Mouse (Mus musculus): ENCODE measurements around the gene Gna12. TPM values are rescaled to one million over a fixed set of nuclear protein-coding genes. Genes with fewer than 3 reads are reported as not detected.

The Gna12 gene
- total RNA-seq, 2 experiments from 2014 or later: 89.2 to 97.2 TPM

- DNase-seq (ENCODE audit: low spot score): no peak
- intact Hi-C loops (cut with DNase I): loop anchor here (2.0 to 5.0 kb wide), 3 partner anchors 38 to 77 kb away; no protein-coding TSS in a partner anchor
Observed at GRCm38 (mm10) chr5:140829081-140829910, 935 bp downstream of the Gna12 start.

DNA sequence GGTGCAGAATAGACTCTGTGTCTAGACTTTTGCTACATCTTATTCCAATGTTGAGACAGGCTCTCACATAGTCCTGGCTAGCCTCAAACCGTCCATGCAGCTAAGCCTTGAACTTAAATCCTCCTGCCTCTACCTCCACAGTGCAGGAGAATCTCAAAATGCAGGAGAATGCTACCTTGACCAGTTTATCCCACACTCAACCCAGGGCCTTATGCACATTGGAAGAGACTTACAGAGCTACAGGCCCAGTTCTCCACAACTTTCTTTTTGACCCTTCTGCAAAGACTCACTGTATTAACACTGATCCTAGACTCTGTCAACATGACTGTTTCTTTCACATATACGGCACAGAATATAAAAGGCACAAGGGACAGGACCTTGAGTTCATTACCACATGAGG lies 1.9 kb downstream of the Gna12 start:
- no peak for DNase-seq (ENCODE audit: low spot score)
- intact Hi-C loops (cut with DNase I): loop anchor here (2.0 to 5.0 kb wide), 3 partner anchors 38 to 76 kb away; no protein-coding TSS in a partner anchor

DNA sequence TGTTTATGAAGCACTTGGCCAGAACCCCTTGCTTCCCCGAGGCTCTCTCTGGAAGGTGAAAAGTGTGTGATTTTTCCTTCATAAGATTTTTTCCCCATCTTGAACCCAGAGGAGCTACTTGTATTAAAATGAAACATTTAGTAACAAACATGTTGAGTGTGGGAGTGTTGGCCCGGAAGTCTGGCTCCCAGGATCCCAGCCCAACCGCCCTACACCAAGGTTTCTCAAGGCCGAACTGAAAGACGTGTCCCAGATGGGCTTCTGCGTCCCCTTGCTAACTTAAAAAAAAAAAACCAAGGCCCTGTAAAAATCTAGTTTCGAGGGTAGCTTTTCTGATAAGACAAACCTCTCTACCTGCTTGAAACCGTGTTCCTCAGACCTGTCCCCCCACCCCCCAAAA lies 2.3 kb downstream of the Gna12 start:
- intact Hi-C loops (cut with DNase I): loop anchor here (2.0 to 5.0 kb wide), 3 partner anchors 37 to 76 kb away; no protein-coding TSS in a partner anchor
- DNase-seq (ENCODE audit: low spot score): no peak

DNA sequence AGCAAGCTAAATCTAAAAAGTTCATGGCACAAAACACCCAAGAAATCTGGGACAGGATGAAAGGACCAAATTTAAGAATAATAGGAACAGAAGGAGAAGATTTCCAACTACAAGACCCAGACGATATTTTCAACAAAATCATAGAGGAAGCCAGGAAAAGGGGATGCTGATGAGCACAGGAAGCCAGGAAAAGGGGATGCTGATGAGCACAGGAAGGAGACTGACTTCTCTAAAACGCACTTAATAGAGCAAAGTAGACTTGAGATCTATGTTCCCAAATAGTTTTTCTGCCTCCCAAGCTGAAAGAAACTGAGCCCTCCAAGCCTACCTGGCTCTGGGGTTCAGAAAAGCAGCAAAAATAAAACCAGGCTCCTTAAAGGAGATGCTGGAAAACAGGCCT lies 2.8 kb downstream of the Gna12 start:
- intact Hi-C loops (cut with DNase I): loop anchor here (5.0 kb wide), 2 partner anchors 55 to 75 kb away; no protein-coding TSS in a partner anchor
- DNase-seq (ENCODE audit: low spot score): no peak

- intact Hi-C loops (cut with DNase I): loop anchor here (5.0 kb wide), 2 partner anchors 54 to 74 kb away; no protein-coding TSS in a partner anchor
Observed at GRCm38 (mm10) chr5:140826796-140827195, 3.4 kb downstream of the Gna12 start.

DNA sequence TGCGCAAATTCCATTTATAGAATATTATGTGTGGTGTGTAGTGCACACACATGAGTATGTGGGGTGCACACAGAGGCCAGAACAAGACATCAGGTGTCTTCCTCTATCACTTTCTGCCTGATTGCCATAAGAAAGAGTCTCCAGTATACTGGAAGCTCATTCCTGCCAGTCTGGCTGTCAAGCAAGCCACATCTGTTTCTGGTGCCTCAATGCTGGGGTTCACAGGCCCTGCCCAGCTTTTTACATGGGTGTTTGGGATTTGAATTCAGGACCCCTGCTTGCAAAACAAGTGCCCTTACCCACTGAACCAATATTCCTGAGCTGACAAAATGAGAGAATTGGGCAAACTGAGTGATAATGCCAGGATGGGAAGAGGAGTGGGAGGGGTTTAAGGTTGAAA lies 4.1 kb downstream of the Gna12 start:
- intact Hi-C loops (cut with DNase I): loop anchor here (5.0 kb wide), 2 partner anchors 54 to 74 kb away; no protein-coding TSS in a partner anchor
- DNase-seq (ENCODE audit: low spot score): no peak

More at GRCm38 (mm10) chr5:140826796-140827195, 3.4 kb downstream of the Gna12 start:
- DNase-seq (ENCODE audit: low spot score): no peak

GRCm38 (mm10) chr5:140824126-140824525 lies 6.1 kb downstream of the Gna12 start:
- DNase-seq (ENCODE audit: low spot score): no peak
- intact Hi-C loops (cut with DNase I): no loop called here

DNA sequence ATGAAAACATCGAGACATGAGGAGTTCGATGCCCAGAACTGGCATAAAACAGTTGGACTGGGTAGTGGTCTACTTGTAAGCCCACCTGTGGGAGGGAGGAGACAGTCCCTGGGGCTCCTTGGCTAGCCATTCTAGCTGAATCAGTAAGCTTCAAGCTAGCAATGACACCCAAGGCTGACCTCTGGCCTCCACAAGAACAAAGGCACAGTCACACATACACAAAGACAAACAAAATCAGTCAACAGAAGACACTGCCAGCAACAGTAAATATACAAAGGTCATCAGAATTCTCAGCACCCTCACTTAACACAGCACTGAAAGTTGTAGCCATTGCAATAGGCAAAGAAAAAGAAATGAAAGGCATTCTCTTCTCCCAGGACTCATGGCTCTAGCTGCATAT lies 6.8 kb downstream of the Gna12 start:
- no peak for DNase-seq (ENCODE audit: low spot score)
- intact Hi-C loops (cut with DNase I): no loop called here

GRCm38 (mm10) chr5:140821951-140822350 lies 8.3 kb downstream of the Gna12 start:
- no peak for DNase-seq (ENCODE audit: low spot score)
- intact Hi-C loops (cut with DNase I): no loop called here

DNA sequence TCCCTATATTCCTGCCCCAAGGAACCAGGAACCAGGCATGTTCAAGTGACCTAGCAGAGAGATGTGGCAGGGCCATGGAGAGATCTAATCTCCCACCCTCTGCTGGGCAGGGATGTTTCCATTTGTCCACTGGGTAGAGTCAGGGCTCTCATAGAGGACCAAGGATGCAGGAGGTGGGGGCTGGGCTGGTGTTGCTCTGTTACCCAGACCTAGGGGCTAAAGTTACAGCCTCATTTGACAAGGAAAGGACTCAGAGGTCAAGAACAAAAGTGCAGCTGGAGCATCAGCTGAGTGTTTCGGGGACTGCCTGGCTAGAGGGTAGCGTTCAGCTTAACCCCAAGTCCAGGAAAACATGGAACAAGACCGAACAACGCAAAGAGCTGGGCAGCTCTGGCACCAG lies 9.7 kb downstream of the Gna12 start:
- intact Hi-C loops (cut with DNase I): no loop called here
- no peak for DNase-seq (ENCODE audit: low spot score)

GRCm38 (mm10) chr5:140819594-140819993 lies 10.6 kb downstream of the Gna12 start:
- no peak for DNase-seq (ENCODE audit: low spot score)
- intact Hi-C loops (cut with DNase I): no loop called here

DNA sequence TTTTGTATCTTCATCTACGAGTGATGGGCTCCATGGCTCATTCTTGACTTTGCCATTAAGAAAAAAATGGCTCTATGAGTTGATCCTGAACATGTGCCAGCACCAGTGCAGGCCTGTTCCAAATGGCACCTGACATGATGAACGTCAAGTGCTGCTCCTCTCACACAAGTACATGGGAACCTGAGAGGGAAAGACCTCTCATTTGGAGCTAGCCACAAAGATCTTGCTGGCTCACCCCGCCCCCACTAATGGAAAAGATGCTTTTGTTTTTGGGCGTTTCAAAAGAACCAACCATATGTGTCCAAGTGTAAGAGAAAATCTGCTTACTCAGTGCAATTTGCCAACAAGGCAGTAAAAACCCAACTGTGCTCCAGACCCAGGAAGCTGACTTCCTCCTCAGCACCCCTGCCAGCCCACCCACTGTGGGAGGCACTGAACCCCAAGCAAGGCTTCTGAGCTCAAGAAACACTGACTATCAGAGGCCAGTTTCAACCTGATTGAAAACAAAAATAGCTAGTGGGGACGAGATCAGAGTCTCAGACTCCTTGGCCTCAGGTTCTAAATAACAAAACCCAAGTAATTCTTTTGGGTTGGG lies 11.7 kb downstream of the Gna12 start:
- intact Hi-C loops (cut with DNase I): no loop called here
- no peak for DNase-seq (ENCODE audit: low spot score)

- DNase-seq (ENCODE audit: low spot score): no peak
- intact Hi-C loops (cut with DNase I): no loop called here
Observed at GRCm38 (mm10) chr5:140816950-140817568, 13.2 kb downstream of the Gna12 start.

DNA sequence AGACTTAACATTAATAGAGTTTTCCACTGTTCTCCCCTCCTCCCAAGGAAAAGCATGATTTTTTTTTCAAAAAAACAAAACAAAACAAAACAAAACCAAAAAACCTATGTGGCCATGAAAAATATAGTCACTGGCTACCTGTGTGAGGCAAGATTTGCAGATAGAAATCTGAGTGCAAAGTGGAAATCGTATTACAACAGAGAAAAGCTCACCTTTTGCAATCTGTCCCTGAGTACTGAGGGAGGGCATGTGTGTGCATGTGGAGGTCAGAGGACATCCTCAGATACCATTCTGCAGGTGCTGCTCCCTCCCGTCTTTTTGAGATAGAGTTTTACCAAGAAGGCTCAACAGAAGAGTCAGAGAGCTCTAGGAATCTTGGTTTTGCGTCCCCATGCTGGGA lies 14.2 kb downstream of the Gna12 start:
- intact Hi-C loops (cut with DNase I): no loop called here

DNA sequence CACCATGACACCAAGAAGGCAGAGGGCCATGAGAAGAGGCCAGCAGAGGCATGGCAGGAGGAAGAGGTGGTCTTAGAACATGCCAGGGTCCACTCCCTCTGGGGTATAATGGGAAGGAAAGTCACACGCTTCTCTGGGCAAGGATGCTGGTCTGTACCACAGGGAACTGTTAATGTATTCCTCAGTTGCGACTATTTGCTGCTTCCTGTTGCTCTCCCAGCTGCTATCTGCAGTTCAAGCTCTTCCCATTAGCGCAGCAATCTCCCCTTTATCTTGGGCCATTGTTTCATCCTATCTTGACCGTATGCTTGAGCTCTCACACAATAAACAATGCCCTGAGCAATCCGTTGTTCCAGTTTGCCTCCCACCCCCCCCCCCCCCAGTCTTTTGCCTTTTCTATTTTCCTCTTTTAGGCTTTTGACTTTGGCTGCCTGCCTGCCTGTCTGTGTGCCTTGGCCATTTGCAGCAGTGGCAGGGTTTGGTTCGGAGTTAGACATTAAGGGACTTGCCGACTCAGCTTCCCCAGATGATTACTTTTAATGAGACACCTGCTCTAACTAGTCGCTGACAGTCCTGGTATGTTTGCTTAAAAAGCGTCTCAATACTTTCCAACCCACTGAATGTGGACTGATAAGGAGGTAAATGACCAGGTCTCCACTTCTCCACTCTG lies 15.0 kb downstream of the Gna12 start:
- intact Hi-C loops (cut with DNase I): no loop called here

More for the DNA sequence above, 14.2 kb downstream of the Gna12 start:
- DNase-seq (ENCODE audit: low spot score): no peak

DNA sequence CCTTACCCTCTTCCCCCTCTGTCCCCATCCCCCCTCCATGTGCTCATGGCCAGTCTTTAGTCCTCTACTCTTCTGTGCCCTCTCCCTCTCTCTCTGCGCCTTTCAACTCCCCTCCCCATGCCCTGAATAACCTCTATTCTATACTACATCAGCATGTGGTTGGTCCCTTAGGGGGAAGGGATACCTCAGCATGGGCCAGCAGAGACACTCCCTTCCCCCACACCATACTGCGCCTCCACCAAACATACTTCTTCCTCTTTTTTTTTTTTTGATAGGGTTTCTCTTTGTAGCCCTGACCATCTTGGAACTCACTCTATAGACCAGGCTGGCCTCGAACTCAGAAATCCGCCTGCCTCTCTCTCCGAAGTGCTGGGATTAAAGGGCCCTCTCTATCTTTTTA lies 15.8 kb downstream of the Gna12 start:
- DNase-seq (ENCODE audit: low spot score): no peak
- intact Hi-C loops (cut with DNase I): no loop called here

More for the DNA sequence above, 15.0 kb downstream of the Gna12 start:
- no peak for DNase-seq (ENCODE audit: low spot score)

- DNase-seq (ENCODE audit: low spot score): no peak
- intact Hi-C loops (cut with DNase I): no loop called here
Observed at GRCm38 (mm10) chr5:140812699-140813098, 17.5 kb downstream of the Gna12 start.

DNA sequence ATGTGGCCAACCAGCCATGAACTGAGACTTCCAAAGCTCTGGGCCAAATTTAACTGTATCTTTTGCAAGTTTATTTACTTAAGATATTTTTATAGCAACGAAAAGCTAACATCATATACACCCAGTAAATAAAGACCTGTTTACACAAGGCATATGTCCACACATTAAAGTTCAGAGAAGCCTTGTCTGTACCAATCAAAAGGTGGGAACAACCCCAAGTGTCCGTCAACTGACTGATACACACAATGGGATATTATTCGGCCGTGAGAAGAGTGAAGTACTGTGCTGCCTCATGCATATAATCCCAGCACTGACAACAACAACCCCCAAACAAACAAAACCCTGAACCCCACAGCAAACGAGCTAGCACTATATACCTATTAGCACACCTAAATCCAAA lies 18.2 kb downstream of the Gna12 start:
- no peak for DNase-seq (ENCODE audit: low spot score)
- intact Hi-C loops (cut with DNase I): no loop called here

- DNase-seq (ENCODE audit: low spot score): no peak
- intact Hi-C loops (cut with DNase I): no loop called here
Observed at GRCm38 (mm10) chr5:140811390-140811789, 18.8 kb downstream of the Gna12 start.

DNA sequence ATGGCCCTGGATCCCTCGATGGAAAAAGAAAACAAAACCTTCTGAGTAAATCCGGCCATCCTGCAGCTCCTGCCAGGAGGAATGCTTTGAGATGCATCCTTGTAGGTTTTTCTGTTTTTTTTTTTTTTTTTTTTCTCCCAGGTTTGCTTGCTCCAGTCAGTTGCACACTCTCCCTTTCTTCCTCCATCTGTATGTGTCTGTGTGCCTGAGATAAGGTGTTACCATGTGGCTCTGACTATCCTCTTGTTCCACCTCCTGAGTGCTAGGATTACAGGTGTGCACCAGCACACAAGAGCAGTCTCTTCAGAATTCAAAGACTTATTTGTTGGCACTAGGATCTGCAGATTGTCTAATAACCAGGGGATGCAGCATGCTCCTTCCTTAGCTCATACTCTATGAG lies 23.3 kb downstream of the Gna12 start:
- DNase-seq (ENCODE audit: low spot score): no peak
- intact Hi-C loops (cut with DNase I): no loop called here
